Mouse (Mus musculus) layer of hippocampus, adult 8-10 months (tissue): ENCODE measurements around the gene Gm48551. TPM values are rescaled to one million over a fixed set of nuclear protein-coding genes. Genes with fewer than 3 reads are reported as not detected.

Experiments
- DNase-seq, 2 experiments: peaks; one replicate each; pipeline ENCODE4 v3.0.0; 2022; ENCODE audit warnings: low spot score in 2 of 2
- microRNA-seq, 2 experiments: library from miRNA; unstranded; fragments of <30 nt; microRNA quantifications; one replicate each; pipeline ENCODE4 v1.2.0; 2022
- total RNA-seq, 4 experiments: library from RNA; stranded (reverse); gene quantifications; 2 replicates each; pipeline ENCODE4 v1.2.4; 2022

Gm48551 gene
- total RNA-seq, 4 experiments from 2014 or later: 2.7 to 5.5 (median 4.5) TPM

DNA sequence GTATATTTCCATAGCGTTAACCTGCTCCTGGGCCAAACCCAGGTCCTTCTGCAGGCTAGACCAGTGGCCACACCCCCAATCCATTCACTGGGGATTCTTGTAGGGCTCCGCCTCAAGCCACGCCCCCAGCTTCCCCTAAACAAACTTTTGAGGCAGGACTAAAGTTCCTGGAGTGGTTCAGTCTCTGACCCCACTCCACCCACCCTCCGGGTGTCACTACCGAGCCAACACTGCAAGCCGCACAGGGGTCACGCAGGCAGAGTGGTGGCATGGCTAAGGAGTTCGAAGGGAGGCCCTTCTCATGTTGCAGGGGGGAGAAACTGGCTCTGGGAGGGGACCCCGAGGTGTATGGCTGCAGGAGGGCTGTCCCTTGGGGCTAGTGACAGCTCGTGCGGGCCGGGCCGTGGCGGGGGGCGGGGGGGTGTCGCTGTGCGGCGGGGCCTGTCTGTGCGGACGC, 45.4 kb downstream of the Gm48551 start:
- peak; percentile 55 to 73 for DNase-seq

DNA sequence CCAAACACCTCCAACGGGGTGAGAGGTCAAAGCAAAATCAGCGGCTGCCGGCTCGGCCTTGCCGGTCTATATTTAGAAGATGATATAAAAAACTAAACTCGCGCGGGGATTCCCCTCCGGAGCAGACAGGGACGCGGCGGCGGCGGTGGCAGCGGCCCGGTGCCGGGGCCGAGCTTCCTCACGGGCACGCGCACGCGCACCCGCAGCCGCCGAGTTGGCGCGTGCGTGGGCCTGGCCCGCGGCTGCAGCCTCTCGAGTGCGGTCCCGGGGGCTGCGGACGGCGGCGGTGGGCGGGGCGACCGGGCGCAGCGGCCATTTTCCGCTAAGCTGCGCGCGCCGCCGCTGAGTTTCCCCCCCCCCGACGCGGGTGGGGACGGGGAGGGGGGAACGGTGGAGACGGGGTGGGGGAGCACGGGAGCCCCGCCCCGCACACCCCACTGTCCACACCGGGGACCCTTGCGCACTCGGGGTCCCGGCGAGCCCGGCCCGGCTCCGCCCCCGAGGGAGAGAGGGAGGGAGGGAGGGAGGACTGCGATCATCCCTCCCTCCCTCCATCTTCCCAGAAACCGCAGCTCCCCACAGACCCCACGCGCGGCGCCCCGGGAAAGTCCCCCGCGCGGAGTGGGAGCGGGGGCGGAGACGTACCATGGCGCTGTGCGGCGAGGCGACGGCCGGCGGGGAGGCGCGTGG, 46.0 kb downstream of the Gm48551 start:
- peak; percentile 58 to 75 for DNase-seq

DNA sequence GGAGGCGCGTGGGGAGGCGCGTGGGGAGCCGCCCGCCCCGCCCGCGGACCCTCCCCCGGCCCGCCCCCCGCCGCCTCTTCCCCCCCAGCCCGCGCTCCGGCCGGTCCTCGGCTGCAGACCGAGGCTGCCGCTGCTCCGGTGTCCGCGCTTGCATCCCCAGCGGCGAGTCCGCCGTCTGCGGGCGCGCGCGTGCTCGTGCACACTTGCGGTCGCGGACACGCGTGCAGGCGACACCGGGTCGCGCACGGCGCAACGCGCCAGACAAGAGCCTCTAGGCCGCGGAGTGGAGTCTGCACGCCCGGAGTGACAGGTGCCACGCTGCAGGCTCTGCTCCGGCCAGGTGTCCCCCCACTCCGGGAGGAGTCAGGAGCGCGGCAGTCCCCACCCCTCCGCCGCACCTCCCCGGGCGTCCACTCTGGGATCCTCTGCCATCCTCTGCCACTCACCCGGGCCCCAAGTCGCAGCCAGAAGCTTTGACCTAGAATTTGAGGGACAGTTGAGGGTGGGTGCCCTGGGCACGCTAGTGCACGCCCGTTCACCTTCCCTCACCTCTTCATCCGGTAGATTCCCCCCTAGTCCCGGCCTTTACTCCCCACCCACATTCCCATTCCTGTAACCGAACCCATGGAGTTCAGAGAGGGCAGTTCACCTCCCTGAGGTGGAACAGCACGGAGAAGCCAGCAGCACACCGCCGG, 46.7 kb downstream of the Gm48551 start:
- peak; percentile 50 to 67 for DNase-seq

DNA sequence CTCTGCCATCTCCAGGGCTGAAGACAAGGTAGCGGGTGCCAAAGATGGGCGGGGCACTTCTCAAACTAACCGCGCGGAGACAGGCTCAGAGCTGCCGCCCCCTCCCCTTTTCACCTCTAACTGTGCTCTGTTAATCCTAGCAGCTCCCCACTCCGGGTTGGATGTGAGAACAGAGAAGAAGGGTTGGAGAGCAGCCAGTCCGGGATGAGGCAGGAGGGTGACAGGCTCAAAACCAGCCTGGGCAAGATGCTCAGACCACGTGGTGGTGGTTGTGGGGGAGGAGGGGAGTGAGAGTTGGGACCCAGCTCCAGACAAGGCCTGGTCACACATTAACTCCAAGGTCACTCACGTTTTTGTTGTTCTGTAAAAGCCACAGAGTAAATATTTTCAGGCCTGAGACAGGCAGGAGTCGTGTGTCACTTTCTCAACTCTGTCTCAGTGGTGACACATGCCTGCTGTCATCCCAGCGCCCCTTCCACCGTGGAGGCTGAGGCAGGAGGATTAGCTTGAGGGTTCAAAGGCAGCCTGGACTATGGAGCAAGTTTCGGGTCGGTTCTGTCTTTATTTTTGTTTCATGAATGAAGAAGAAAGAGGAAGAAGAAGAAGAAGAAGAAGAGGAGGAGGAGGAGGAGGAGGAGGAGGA, 47.4 kb downstream of the Gm48551 start:
- DNase-seq: peak; percentile 49 to 65

DNA sequence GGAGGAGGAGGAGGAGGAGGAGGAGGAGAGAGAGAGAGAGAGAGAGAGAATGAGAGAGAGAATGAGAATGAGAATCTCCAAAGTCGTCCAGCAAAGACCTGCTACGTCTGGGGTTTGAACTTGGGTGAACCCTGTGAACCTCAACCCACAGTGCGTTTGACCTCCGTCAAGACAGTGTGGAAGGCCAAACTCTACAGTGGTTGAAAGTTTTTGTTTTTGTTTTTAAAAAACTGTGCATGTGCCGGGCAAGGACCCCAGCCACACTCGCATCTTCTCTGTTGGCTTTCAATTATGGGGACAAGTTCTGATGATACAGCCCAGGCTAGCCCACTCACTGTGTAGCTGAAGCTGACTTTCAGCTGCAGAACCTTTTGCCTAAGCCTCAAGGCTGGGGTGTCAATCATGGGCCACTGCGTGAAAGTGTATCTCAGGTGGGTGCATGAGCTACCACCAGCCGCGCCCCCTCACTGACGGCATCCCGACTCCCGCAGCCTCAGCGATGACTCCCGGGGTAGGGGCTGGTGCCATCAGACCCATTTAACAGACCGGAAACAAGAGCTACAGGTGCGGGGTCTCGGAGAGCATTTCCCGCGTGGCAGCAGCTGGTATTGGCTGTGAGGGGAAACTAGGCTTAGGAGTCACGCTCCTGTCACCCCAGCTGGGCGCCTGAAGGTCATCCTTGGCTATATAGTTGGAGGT, 48.1 kb downstream of the Gm48551 start:
- peak in 1 of 2 experiments; percentile 16 for DNase-seq

DNA sequence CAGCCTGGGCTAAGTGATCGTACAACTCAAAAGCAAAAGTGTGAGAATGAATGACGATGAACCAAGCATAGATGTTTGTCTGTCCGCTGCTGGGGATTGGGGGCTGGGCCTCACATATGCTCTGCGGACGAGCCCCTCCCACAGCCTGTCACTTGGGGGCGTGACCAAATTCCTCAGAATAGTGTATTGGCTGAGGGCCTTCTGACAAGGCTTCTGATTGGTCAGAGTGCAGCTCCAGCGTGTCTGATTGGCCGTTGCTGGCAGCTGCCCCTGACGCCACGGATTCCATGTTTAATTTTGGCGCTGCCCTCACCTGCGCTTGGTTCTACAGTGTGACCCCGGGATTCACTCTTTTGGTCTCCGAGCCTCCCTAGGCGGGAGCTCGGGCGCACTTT, 48.6 kb downstream of the Gm48551 start:
- peak; percentile 94 to 95 for DNase-seq

DNA sequence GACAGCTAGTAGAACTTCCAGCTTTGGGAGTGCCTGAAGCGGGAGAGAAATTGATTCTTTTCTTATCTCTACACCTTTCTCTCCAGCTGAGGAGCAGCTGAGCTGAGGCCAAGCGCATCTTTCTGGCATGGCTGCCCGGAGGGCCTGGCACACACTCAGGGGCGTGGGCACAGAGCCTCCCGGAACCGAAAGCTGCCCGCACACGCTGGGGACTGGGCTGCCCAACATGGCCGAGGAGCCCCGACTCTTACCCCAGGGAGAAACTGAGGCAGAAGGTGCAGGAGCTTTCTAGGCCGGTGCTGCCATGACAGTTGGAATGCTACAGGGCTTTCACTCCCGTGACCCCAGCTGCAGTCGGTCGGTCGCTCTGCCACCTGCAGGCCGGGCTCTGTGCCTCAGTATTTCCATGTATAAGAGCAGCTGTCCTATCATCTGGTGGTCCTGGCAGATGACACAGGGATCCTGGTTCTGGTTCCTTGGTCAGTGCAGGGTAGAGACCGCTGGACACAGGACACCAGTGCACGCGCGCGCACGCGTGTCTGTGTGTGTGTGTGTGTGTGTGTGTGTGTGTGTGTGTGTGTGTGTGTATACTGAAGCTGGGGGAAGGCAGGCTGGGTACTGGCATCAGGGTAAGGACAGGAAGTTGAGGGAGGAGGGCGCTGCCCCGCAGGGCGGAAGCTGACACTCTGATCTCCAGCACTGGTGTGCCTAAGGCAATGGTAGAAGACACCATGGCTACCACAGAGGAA, 49.4 kb downstream of the Gm48551 start:
- peak; percentile 35 to 39 for DNase-seq

DNA sequence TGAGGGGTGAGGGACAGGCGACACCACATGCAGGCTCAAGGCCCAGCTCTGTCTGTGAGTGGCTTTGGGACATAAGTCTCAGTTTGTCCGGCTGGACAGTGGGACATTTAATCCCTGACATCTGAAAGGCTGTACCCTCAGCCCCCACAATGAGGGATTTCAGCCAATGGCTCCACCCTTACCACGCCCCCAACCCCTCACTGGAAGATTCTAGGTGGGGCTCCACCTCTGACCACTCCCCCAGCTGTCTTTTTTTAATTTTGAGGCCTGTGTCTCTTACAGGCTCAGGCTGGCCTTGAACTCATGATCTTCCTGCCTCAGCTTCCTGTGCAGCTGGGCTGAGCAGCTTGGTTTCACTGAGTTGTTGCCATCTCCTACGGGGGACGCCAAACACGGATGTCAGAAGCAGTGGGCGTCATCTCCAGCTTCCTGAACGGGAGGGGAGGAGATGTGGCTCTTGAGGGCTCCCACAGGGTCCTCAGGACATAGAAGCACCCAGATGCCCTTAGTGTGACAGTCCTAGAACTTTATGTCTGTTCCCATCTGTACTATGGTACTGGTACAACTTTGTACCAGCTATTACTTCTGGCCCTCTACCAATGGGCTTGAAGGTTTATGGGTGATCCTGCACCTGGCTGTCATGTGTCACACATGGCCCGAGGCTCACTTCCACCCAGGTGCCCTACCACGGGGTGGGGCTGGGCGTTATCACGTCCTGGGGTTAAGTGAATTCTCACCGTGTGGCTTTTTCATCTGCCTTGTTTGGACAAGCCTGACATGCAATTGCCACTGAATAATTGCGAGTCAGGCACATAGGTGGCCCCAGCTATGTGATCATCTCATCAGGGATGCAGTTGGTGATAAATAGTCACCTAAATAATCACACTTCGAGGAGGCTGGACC, 50.3 kb downstream of the Gm48551 start:
- DNase-seq: peak in 1 of 2 experiments; percentile 21

DNA sequence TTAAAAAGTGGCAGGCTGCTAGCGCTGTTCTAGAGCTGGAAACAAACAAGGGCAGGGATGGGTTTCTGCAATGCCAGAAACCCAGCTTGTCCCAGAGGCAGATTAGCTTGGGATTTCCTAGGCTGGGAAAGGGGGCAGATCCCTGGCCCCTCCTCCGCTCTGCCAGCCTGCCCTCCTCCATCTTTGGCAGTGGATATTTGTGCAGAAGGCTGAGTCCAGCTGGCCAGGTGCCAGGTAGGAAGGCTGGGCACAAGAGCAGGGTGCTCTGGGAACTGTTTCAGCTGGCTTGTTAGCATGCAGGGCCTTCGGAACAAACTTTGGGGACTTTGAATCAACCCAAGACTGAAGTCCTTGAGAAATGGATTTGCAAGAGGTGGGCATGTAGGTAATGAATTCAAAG, 51.2 kb downstream of the Gm48551 start:
- DNase-seq: peak; percentile 83 to 87

DNA sequence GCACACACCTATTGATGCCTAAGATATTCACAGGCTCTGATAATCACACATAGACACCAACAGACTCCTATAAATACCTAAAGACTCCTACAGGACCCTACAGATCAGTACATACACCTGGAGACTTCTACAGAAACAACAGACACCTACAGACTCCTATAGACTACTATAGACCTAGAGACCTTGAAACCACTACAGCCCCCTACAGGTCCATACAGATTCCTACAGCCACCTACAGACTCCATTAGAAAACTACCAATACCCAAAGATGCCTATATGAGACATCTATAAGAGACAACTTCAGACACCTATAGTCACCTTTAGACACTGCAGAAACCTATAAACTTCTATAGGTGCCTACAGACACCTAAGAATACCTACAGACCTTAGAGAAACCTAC, 56.8 kb downstream of the Gm48551 start:
- no peak for DNase-seq

Small RNA genes lying within 50 kb of the gene (microRNA-seq; reads per million reads assigned to microRNA genes)
- gene Mir1191b (0 reads per million in 2 experiments), gene Mir6913 (3.3 to 3.5 reads per million in 2 experiments)

Other genes starting within 250 kb of the Gm48551 start
- gene Zbtb7a, start 249.2 kb upstream of the Gm48551 start, total RNA-seq: 100 to 1,000 TPM in 3 of 4 experiments, 10 to 100 TPM in 1; 94.8 to 118 (median 103) TPM
- 10 to 100 TPM; 27.0 to 35.1 (median 31.7) TPM for gene Pias4, start 216.5 kb upstream of the Gm48551 start, total RNA-seq
- 100 to 1,000 TPM; 820 to 960 (median 855) TPM for gene Eef2, start 207.8 kb upstream of the Gm48551 start, total RNA-seq
- gene Dapk3, start 201.5 kb upstream of the Gm48551 start, total RNA-seq: 10 to 100 TPM; 57.1 to 69.8 (median 65.7) TPM
- gene 4930442H23Rik, start 200.6 kb upstream of the Gm48551 start, total RNA-seq: not detected
- gene Nmrk2, start 182.4 kb upstream of the Gm48551 start, total RNA-seq: under 1 TPM in 1 of 4 experiments, not detected in 3; 0.57 TPM
- gene Atcay, start 153.6 kb upstream of the Gm48551 start, total RNA-seq: 100 to 1,000 TPM; 135 to 167 (median 145) TPM
- gene Zfr2, start 151.3 kb upstream of the Gm48551 start, total RNA-seq: 10 to 100 TPM; 59.3 to 81.0 (median 65.3) TPM
- 100 to 1,000 TPM; 208 to 230 (median 216) TPM for gene Matk, start 131.5 kb upstream of the Gm48551 start, total RNA-seq
- 10 to 100 TPM; 32.5 to 49.5 (median 40.8) TPM for gene Mrpl54, start 117.5 kb upstream of the Gm48551 start, total RNA-seq
- gene Apba3, start 117.5 kb upstream of the Gm48551 start, total RNA-seq: 10 to 100 TPM; 32.0 to 45.0 (median 39.1) TPM
- gene Tjp3, start 92.9 kb upstream of the Gm48551 start, total RNA-seq: 1 to 10 TPM in 2 of 4 experiments, under 1 TPM in 2; 0.73 to 1.2 (median 0.90) TPM
- gene Pip5k1c, start 91.5 kb upstream of the Gm48551 start, total RNA-seq: 100 to 1,000 TPM; 267 to 303 (median 296) TPM
- 10 to 100 TPM; 28.2 to 31.3 (median 30.2) TPM for gene Cactin, start 63.4 kb upstream of the Gm48551 start, total RNA-seq
- 1 to 10 TPM; 1.1 to 1.4 (median 1.4) TPM for gene Tbxa2r, start 55.7 kb upstream of the Gm48551 start, total RNA-seq
- 1 to 10 TPM; 1.3 to 2.2 (median 1.7) TPM for gene Gipc3, start 41.2 kb upstream of the Gm48551 start, total RNA-seq
- 10 to 100 TPM; 32.5 to 37.1 (median 32.9) TPM for gene Hmg20b, start 34.0 kb upstream of the Gm48551 start, total RNA-seq
- gene Mfsd12, start 27.0 kb upstream of the Gm48551 start, total RNA-seq: 10 to 100 TPM; 40.7 to 46.7 (median 43.6) TPM
- gene 4930404N11Rik, start 18.6 kb upstream of the Gm48551 start, total RNA-seq: 1 to 10 TPM; 1.0 to 3.2 (median 1.4) TPM
- 10 to 100 TPM; 64.6 to 72.1 (median 67.2) TPM for gene Fzr1, start 6.0 kb upstream of the Gm48551 start, total RNA-seq
- gene Dohh, start within 50 bp of the Gm48551 start, total RNA-seq: 10 to 100 TPM; 64.3 to 78.5 (median 72.6) TPM
- 1 to 10 TPM; 2.9 to 9.7 (median 4.2) TPM for gene Gm48552, start 4.5 kb downstream of the Gm48551 start, total RNA-seq
- gene Smim24, start 8.6 kb downstream of the Gm48551 start, total RNA-seq: 1 to 10 TPM; 1.3 to 1.7 (median 1.4) TPM
- 10 to 100 TPM; 52.8 to 61.6 (median 58.7) TPM for gene Nfic, start 71.2 kb downstream of the Gm48551 start, total RNA-seq
- gene Celf5, start 98.2 kb downstream of the Gm48551 start, total RNA-seq: 100 to 1,000 TPM; 230 to 284 (median 256) TPM
- 10 to 100 TPM; 74.1 to 88.0 (median 82.8) TPM for gene Ncln, start 111.9 kb downstream of the Gm48551 start, total RNA-seq
- under 1 TPM; 0.51 to 0.80 (median 0.58) TPM for gene S1pr4, start 115.7 kb downstream of the Gm48551 start, total RNA-seq
- 1 to 10 TPM; 2.5 to 9.7 (median 5.7) TPM for gene Gna15, start 139.8 kb downstream of the Gm48551 start, total RNA-seq
- gene Gna11, start 160.7 kb downstream of the Gm48551 start, total RNA-seq: 100 to 1,000 TPM; 106 to 120 (median 114) TPM
- gene Aes, start 175.0 kb downstream of the Gm48551 start, total RNA-seq: 100 to 1,000 TPM; 659 to 695 (median 670) TPM
- 10 to 100 TPM; 34.5 to 59.9 (median 38.5) TPM for gene Tle2, start 190.1 kb downstream of the Gm48551 start, total RNA-seq
- 1 to 10 TPM; 5.0 to 7.3 (median 5.9) TPM for gene Tle6, start 216.6 kb downstream of the Gm48551 start, total RNA-seq
- gene BC025920, start 221.8 kb downstream of the Gm48551 start, total RNA-seq: 1 to 10 TPM; 3.3 to 3.9 (median 3.7) TPM
- 10 to 100 TPM; 27.0 to 34.2 (median 29.5) TPM for gene Sirt6, start 243.3 kb downstream of the Gm48551 start, total RNA-seq
- gene Ankrd24, start 244.1 kb downstream of the Gm48551 start, total RNA-seq: 10 to 100 TPM; 33.6 to 46.4 (median 40.3) TPM